Mouse (Mus musculus) heart, embryonic 16.5 days (tissue): ENCODE results near the gene Ttc7b. TPM values are rescaled to one million over a fixed set of nuclear protein-coding genes. Genes with fewer than 3 reads are reported as not detected.

Experiments
- ATAC-seq: fragments of 200-750 bp; cut with Nextera tagmentation; replicated peaks from 2 replicates; pipeline ENCODE4 v1.8.0; 2017; ENCODE audit warnings: moderate number of reproducible peaks; ENCODE audit not compliant: insufficient read depth, low FRiP score; ENCODE audit errors: extremely low read depth
- H3K27ac ChIP-seq: fragments of 300-500 bp; sonication (generic); 2 replicates; pipeline ENCODE4 v1.5.1; 2014; ENCODE audit warnings: mild to moderate bottlenecking, low read length, control low read depth, moderate library complexity
- H3K27me3 ChIP-seq: fragments of 300-500 bp; sonication (generic); 2 replicates; pipeline ENCODE4 v1.6.1; 2014; ENCODE audit warnings: low read length, mixed read lengths; ENCODE audit not compliant: control insufficient read depth, insufficient read depth
- H3K36me3 ChIP-seq: fragments of 300-500 bp; sonication (generic); 2 replicates; pipeline ENCODE4 v1.6.1; 2014; ENCODE audit not compliant: control insufficient read depth, insufficient read depth
- H3K4me1 ChIP-seq: fragments of 300-500 bp; sonication (generic); 2 replicates; pipeline ENCODE4 v1.6.1; 2014; ENCODE audit warnings: low read length, mixed read lengths; ENCODE audit not compliant: control insufficient read depth, insufficient read depth
- H3K4me2 ChIP-seq: fragments of 300-500 bp; sonication (generic); 2 replicates; pipeline ENCODE4 v1.6.1; 2014; ENCODE audit warnings: low read depth, mild to moderate bottlenecking, control low read depth, low read length
- H3K4me3 ChIP-seq: fragments of 300-500 bp; sonication (generic); 2 replicates; pipeline ENCODE4 v1.5.1; 2014; ENCODE audit warnings: mild to moderate bottlenecking, control low read depth, low read length
- H3K9ac ChIP-seq: fragments of 300-500 bp; sonication (generic); 2 replicates; pipeline ENCODE4 v1.6.1; 2014; ENCODE audit warnings: low read length, control low read depth
- H3K9me3 ChIP-seq: fragments of 300-500 bp; sonication (generic); replicated peaks from 2 replicates; pipeline ENCODE4 v1.6.1; 2016; ENCODE audit warnings: low read length; ENCODE audit not compliant: control insufficient read depth
- WGBS: fragments of 180-500 bp; shearing (Covaris S2); extraction: QIAGEN DNeasy Blood & Tissue Kit; methylation state at CpG from one replicate; pipeline ENCODE4 v1.1.7; 2014; 5-methylcytosine and 5-hydroxymethylcytosine counted together
- polyA plus RNA-seq: library from polyadenylated mRNA; unstranded; fragments of >200 nt; fragmentation: Nextera tagmentation; extraction: Ambion mirVana; gene quantifications from 2 replicates; pipeline ENCODE4 v1.2.1, GENCODE M21; 2015

The Ttc7b gene
- polyA plus RNA-seq, 1 experiment from 2014 or later, result 6.7 TPM

DNA sequence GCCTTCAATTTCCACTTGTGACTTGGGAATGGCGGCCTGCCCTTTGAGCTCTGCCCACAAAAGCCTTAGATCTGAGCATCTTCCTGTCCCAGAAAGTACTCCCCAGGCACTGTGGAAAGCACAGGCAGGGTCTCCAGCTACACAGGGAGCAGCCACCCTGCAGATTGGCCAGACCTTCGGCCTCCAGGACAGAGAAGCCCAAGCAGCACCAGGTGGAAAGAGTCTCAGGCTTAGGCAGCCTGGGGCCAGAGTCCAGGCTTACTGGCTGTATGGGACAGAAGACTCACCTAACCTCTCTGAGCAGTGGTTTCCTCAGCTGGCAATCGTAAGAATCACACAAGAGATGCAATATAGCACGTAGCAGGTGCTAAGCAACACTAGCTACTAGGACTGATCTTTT lies 17.0 kb downstream of the Ttc7b start:
- Histone ChIP-seq H3K27me3 (no peaks in the 10 kb centered on the region), H3K9me3 (no peaks in the 10 kb centered on the region), H3K4me3 (no peak overlapping the region), H3K27ac (no peak overlapping the region), H3K4me2 (no peak overlapping the region), H3K36me3 (peaks cover 8% of the 10 kb centered on the region), H3K4me1 (peaks cover 16% of the 10 kb centered on the region), H3K9ac (peak overlapping the region; percentile 10; the same call in 1 of the 2 replicates)
- ATAC-seq, result no peak
- WGBS, result 85% methylated on average over 4 of the region's 4 CpGs

DNA sequence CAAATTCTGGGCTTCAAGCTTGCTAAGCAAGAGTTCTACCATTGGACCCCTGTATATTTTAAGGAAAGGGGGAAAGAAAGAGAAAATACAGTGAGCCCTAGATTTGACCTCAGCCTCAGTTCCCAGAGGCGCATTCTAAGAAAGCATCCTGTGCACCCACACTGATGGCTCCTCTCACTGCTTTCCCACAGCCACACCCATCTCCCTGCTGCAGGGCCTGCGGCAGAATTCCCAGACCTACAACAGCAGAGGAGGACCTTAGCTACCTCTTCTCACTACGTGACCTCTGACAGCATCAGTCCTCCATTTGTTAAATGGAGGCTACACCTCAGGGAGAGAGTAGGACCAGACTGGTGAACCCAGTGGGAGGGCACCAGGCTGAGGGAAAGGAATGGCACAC lies 18.1 kb downstream of the Ttc7b start:
- H3K9me3 ChIP-seq, result no peaks in the 10 kb centered on the region
- peaks cover 16% of the 10 kb centered on the region for H3K4me1 ChIP-seq
- 74% methylated on average over 3 of the region's 3 CpGs for WGBS
- no peak overlapping the region for H3K4me3 ChIP-seq
- no peak overlapping the region for H3K9ac ChIP-seq
- H3K27ac ChIP-seq, result no peak overlapping the region
- H3K36me3 ChIP-seq, result peaks cover 14% of the 10 kb centered on the region
- no peak for ATAC-seq
- H3K27me3 ChIP-seq, result no peaks in the 10 kb centered on the region
- no peak overlapping the region for H3K4me2 ChIP-seq

DNA sequence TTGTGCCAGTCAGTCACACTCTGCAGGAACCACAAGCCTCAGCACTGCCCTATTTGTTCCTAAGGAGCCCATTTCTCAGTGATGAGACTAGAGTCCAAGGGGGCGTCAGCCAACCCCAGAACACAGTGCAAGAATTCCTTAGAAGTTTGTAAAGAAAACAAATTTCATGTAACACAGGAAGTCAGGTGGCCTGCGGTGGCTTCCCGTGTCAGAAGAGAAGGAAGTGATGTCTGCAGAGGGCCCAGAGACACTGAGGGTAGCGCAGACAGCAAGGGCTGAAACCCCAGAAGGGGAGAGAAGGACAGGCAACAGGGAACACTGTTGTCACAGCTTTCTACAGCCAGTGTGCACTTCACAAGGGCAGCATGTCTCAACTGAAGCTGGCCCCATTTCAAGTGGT lies 19.4 kb downstream of the Ttc7b start:
- Histone ChIP-seq H3K4me1 (peaks cover 16% of the 10 kb centered on the region), H3K27ac (no peak overlapping the region), H3K9me3 (no peaks in the 10 kb centered on the region), H3K36me3 (peaks cover 22% of the 10 kb centered on the region), H3K4me3 (no peak overlapping the region), H3K4me2 (no peak overlapping the region), H3K27me3 (no peaks in the 10 kb centered on the region), H3K9ac (no peak overlapping the region)
- WGBS, result 60% methylated on average over 4 of the region's 4 CpGs
- 0 out of 2 replicates have a peak, but pooled peaks have one; percentile 25 for ATAC-seq

DNA sequence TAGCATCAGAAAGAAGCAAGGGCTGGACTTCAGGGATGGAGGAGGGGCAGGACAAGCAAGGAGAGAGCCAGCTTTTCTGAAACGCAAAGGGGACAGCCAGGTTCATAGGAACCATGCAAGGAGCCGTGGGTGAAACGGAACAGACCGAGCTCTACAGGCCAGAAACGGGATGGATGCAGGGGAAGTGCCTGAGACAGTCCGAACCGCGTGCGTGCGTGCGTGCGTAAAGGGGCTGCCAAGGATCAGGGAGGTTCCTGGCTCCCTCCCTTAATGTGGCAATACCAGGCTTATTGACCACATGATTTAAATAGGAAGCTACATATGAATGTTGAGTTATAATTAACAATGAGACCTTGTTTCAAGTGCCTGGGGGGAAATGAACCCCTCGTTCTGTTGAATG lies 21.2 kb downstream of the Ttc7b start:
- H3K9ac ChIP-seq, result no peak overlapping the region
- peaks cover 16% of the 10 kb centered on the region for H3K4me1 ChIP-seq
- WGBS, result 89% methylated on average over 13 of the region's 13 CpGs
- no peak overlapping the region for H3K4me3 ChIP-seq
- ATAC-seq, result no peak
- H3K27me3 ChIP-seq, result no peaks in the 10 kb centered on the region
- no peak overlapping the region for H3K27ac ChIP-seq
- no peaks in the 10 kb centered on the region for H3K9me3 ChIP-seq
- no peak overlapping the region for H3K4me2 ChIP-seq
- H3K36me3 ChIP-seq, result peaks cover 32% of the 10 kb centered on the region

DNA sequence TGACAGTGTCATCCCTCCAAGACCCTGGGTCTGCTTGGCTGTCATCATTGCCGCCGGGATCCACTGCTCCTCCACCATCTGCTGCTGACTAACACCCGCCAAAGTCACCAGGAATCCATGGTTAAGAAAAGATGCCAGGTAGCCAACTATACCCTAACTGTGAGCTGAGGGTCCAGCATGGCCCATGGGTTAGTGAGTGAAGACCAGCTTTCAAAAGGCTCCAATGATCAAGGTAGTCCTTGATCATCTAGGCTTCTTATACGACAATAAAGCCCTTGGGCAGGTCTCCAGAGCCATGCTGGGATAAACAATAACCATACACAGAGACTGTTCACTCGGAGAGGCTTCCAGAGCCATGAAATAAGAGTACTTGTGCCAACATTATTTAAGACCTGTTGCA lies 22.6 kb downstream of the Ttc7b start:
- H3K9ac ChIP-seq, result no peak overlapping the region
- 92% methylated on average over 5 of the region's 5 CpGs for WGBS
- H3K27me3 ChIP-seq, result no peaks in the 10 kb centered on the region
- no peak overlapping the region for H3K4me2 ChIP-seq
- no peak overlapping the region for H3K4me3 ChIP-seq
- H3K36me3 ChIP-seq, result peaks cover 37% of the 10 kb centered on the region
- no peaks in the 10 kb centered on the region for H3K9me3 ChIP-seq
- peaks cover 4% of the 10 kb centered on the region for H3K4me1 ChIP-seq
- no peak overlapping the region for H3K27ac ChIP-seq
- ATAC-seq, result no peak

DNA sequence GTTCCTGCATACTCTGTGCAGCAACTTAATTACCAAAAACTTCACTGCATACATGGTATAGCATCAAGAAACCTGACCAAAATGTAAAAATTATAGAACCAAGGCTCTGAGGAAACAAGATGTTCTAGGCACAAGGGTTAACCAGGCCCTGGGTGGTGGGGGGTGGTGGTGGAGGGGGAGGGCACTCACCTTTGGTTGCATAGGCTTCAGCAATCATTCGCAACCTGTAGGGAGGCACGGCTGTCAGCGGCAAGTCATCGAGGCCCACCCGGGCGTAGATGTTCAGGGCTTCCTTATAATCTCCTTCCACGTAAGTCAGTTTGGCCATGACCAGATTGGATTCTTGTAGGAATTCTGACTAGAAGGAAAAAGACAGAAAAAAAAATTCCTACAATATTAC lies 25.5 kb downstream of the Ttc7b start:
- Histone ChIP-seq H3K27ac (no peak overlapping the region), H3K9ac (no peak overlapping the region), H3K4me3 (no peak overlapping the region), H3K4me1 (no peaks in the 10 kb centered on the region), H3K9me3 (no peaks in the 10 kb centered on the region), H3K4me2 (no peak overlapping the region), H3K36me3 (peaks cover 41% of the 10 kb centered on the region), H3K27me3 (no peaks in the 10 kb centered on the region)
- ATAC-seq, result no peak
- 94% methylated on average over 7 of the region's 7 CpGs for WGBS

DNA sequence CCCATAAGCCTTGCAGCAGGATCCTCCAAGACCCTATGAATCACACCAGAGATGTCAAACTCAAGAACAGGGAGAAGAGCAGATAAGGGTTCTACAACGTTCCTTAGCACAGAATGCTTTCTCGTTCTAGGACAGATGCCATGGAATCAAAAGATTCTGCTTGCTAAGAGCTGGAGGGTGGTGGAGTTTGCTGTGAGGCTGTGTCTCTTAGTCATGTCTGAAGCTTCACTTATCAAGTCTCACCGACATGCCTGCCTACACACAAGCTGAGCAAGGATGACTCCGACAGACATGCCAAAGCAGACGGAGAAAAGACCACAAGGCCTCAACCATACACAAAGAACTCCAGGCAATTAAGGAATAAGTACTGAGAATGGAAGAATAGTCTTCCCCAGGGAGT lies 27.4 kb downstream of the Ttc7b start:
- no peaks in the 10 kb centered on the region for H3K27me3 ChIP-seq
- no peak overlapping the region for H3K4me3 ChIP-seq
- WGBS, result 86% methylated on average over 5 of the region's 5 CpGs
- 0 out of 2 replicates have a peak, but pooled peaks cover 2% of the 10 kb centered on the region for H3K4me1 ChIP-seq
- no peak overlapping the region for H3K27ac ChIP-seq
- peaks cover 32% of the 10 kb centered on the region for H3K36me3 ChIP-seq
- no peak for ATAC-seq
- H3K4me2 ChIP-seq, result no peak overlapping the region
- H3K9me3 ChIP-seq, result no peaks in the 10 kb centered on the region
- no peak overlapping the region for H3K9ac ChIP-seq

DNA sequence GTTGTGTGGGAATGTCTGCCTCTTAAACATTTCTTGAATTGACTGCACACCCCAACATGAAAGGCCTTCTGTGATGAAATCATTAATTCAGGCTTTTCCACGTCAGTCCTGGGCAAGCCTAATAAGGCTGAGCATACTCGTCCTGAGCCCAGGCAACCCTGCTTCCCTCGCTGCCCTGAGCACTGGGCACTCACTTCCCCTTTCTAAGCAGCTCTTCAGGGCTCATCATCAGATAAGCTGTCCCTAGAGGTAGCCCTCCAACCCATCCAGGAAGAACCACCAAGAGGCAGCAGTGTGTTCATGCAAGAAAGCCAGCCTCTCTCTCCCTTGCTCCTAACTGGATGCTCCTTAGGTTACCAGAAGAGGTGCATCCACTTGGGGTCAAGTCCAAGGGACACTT lies 27.9 kb downstream of the Ttc7b start:
- peaks cover 27% of the 10 kb centered on the region for H3K36me3 ChIP-seq
- no peaks in the 10 kb centered on the region for H3K27me3 ChIP-seq
- 78% methylated on average over 3 of the region's 3 CpGs for WGBS
- H3K9me3 ChIP-seq, result no peaks in the 10 kb centered on the region
- H3K9ac ChIP-seq, result no peak overlapping the region
- 0 out of 2 replicates have a peak, but pooled peaks cover 2% of the 10 kb centered on the region for H3K4me1 ChIP-seq
- H3K4me3 ChIP-seq, result no peak overlapping the region
- ATAC-seq, result no peak
- H3K27ac ChIP-seq, result no peak overlapping the region
- no peak overlapping the region for H3K4me2 ChIP-seq

DNA sequence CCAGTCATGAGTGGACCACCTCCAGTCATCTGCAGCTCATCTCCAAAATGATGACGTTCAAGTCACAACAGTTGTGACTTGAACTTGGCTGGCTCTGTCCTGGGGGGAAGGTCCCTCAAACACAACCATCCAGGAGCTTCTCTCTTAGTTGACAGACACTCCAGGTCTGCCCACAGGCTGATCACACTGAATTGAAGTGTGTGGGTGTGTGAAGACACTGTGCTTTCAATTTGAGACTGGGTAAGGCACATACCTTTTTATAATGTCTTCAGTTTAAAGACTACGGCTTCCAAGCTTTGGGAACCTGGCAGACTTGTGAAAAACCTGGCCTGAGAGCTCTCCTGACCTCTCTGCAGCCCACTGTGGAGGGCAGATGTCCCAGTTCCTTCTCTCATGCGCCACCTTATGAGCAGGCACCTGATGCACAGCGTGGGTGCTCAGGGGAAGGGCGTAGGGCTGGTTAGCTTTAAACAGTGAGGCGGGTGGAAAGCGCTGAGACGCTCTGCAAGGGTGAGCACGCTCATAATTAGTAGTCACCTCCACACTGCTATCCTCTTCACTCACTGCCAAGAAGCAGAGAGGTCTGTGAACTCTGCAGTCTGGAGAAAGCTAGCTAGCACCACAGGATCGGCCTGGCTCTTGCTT lies 28.5 kb downstream of the Ttc7b start:
- no peak for ATAC-seq
- peaks cover 24% of the 10 kb centered on the region for H3K36me3 ChIP-seq
- no peaks in the 10 kb centered on the region for H3K9me3 ChIP-seq
- H3K4me1 ChIP-seq, result 0 out of 2 replicates have a peak, but pooled peaks cover 2% of the 10 kb centered on the region
- 92% methylated on average over 10 of the region's 10 CpGs for WGBS
- H3K27me3 ChIP-seq, result no peaks in the 10 kb centered on the region
- H3K27ac ChIP-seq, result no peak overlapping the region
- no peak overlapping the region for H3K4me3 ChIP-seq
- H3K9ac ChIP-seq, result no peak overlapping the region
- H3K4me2 ChIP-seq, result no peak overlapping the region
